Mouse (Mus musculus) heart, embryonic 13.5 days (tissue): ENCODE results near the gene Tgfbr1. TPM values are rescaled to one million over a fixed set of nuclear protein-coding genes. Genes with fewer than 3 reads are reported as not detected.

Source experiments
- ATAC-seq: fragments of 200-750 bp; cut with Nextera tagmentation; 2 replicates; pipeline ENCODE4 v1.8.0; 2017; ENCODE audit warnings: moderate TSS enrichment; ENCODE audit not compliant: insufficient number of reproducible peaks, low FRiP score, low TSS enrichment; ENCODE audit errors: extremely low read depth
- H3K27ac ChIP-seq: fragments of 300-500 bp; sonication (generic); replicated peaks from 2 replicates; pipeline ENCODE4 v1.5.1; 2015; ENCODE audit warnings: moderate library complexity, mild to moderate bottlenecking, inconsistent platforms
- H3K27me3 ChIP-seq: fragments of 300-500 bp; sonication (generic); replicated peaks from 2 replicates; pipeline ENCODE4 v1.6.1; 2015; ENCODE audit warnings: mild to moderate bottlenecking, inconsistent platforms
- H3K36me3 ChIP-seq: fragments of 300-500 bp; sonication (generic); 2 replicates; pipeline ENCODE4 v1.6.1; 2015; ENCODE audit warnings: mild to moderate bottlenecking, inconsistent platforms
- H3K4me1 ChIP-seq: fragments of 300-500 bp; sonication (generic); 2 replicates; pipeline ENCODE4 v1.6.1; 2015; ENCODE audit warnings: inconsistent platforms
- H3K4me2 ChIP-seq: fragments of 300-500 bp; sonication (generic); 2 replicates; pipeline ENCODE4 v1.6.1; 2015; ENCODE audit warnings: inconsistent platforms, mild to moderate bottlenecking, moderate library complexity
- H3K4me3 ChIP-seq: fragments of 300-500 bp; sonication (generic); 2 replicates; pipeline ENCODE4 v1.5.1; 2015; ENCODE audit warnings: moderate library complexity, mild to moderate bottlenecking, inconsistent platforms
- H3K9ac ChIP-seq: fragments of 300-500 bp; sonication (generic); 2 replicates; pipeline ENCODE4 v1.6.1; 2015; ENCODE audit warnings: inconsistent platforms, mild to moderate bottlenecking, moderate library complexity
- H3K9me3 ChIP-seq: fragments of 300-500 bp; sonication (generic); 2 replicates; pipeline ENCODE4 v1.6.1; 2016; ENCODE audit warnings: inconsistent platforms
- WGBS: fragments of 180-500 bp; shearing (Covaris S2); methylation state at CpG from one replicate; pipeline ENCODE4 v1.1.7; 2015; ENCODE audit warnings: mixed read lengths; 5-methylcytosine and 5-hydroxymethylcytosine counted together
- polyA plus RNA-seq: library from polyadenylated mRNA; unstranded; fragments of >200 nt; fragmentation: Nextera tagmentation; extraction: Ambion mirVana; gene quantifications from 2 replicates; pipeline ENCODE4 v1.2.1, GENCODE M21; 2015

Gene Tgfbr1
- polyA plus RNA-seq, 1 experiment from 2014 or later = 23.5 TPM

GRCm38 (mm10) chr4:47438956-47439355, 85.9 kb downstream of the Tgfbr1 start:
- no peaks in the 10 kb centered on the region for H3K36me3 ChIP-seq
- peaks cover 8% of the 10 kb centered on the region; the same call in 1 of the 2 replicates for H3K27me3 ChIP-seq
- no peak overlapping the region for H3K9ac ChIP-seq
- peaks cover 22% of the 10 kb centered on the region for H3K4me1 ChIP-seq
- H3K9me3 ChIP-seq = no peaks in the 10 kb centered on the region
- H3K27ac ChIP-seq = no peak overlapping the region
- ATAC-seq = no peak
- WGBS = 68% methylated on average over 6 of the region's 6 CpGs
- no peak overlapping the region for H3K4me2 ChIP-seq
- H3K4me3 ChIP-seq = no peak overlapping the region

DNA sequence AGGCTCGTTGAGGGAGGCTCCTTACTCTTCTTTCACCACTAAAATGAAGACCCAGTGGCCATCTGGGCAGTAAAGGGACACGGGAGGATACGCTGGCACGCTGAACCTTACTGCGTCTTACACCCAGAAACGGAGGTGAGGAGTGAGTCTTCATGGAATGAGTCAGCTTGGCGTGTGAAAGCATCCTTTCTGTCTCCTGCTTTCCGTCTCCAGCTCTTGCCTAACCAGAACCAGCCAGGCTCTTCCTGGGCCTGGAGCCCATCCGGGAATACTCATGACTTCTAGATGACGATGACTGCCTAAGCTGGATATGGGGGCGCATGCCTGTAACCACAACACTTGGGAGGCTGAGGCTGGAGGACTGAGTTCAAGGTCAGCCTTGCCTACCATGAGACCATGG, 87.9 kb downstream of the Tgfbr1 start:
- WGBS = 82% methylated on average over 11 of the region's 11 CpGs
- no peak overlapping the region for H3K4me2 ChIP-seq
- no peak for ATAC-seq

GRCm38 (mm10) chr4:47448526-47448925, 95.5 kb downstream of the Tgfbr1 start:
- no peaks in the 10 kb centered on the region for H3K4me1 ChIP-seq
- 75% methylated on average over 3 of the region's 3 CpGs for WGBS
- ATAC-seq = no peak
- no peak overlapping the region for H3K9ac ChIP-seq
- no peak overlapping the region for H3K4me2 ChIP-seq
- no peak overlapping the region for H3K27ac ChIP-seq
- H3K9me3 ChIP-seq = no peaks in the 10 kb centered on the region
- no peak overlapping the region for H3K4me3 ChIP-seq
- peaks cover 3% of the 10 kb centered on the region; the same call in 1 of the 2 replicates for H3K27me3 ChIP-seq
- H3K36me3 ChIP-seq = no peaks in the 10 kb centered on the region

More for the DNA sequence above, 87.9 kb downstream of the Tgfbr1 start:
- Histone ChIP-seq H3K27ac (no peak overlapping the region), H3K4me3 (no peak overlapping the region), H3K27me3 (peaks cover 4% of the 10 kb centered on the region; the same call in 1 of the 2 replicates), H3K36me3 (no peaks in the 10 kb centered on the region), H3K9me3 (no peaks in the 10 kb centered on the region), H3K9ac (no peak overlapping the region), H3K4me1 (peaks cover 16% of the 10 kb centered on the region)

GRCm38 (mm10) chr4:47449116-47449515, 96.1 kb downstream of the Tgfbr1 start:
- no peak for ATAC-seq
- H3K9me3 ChIP-seq = no peaks in the 10 kb centered on the region
- no peak overlapping the region for H3K4me2 ChIP-seq
- H3K9ac ChIP-seq = no peak overlapping the region
- 50% methylated on average over 5 of the region's 5 CpGs for WGBS
- H3K4me1 ChIP-seq = no peaks in the 10 kb centered on the region
- H3K36me3 ChIP-seq = no peaks in the 10 kb centered on the region
- peaks cover 3% of the 10 kb centered on the region; the same call in 1 of the 2 replicates for H3K27me3 ChIP-seq
- H3K27ac ChIP-seq = no peak overlapping the region
- H3K4me3 ChIP-seq = no peak overlapping the region

DNA sequence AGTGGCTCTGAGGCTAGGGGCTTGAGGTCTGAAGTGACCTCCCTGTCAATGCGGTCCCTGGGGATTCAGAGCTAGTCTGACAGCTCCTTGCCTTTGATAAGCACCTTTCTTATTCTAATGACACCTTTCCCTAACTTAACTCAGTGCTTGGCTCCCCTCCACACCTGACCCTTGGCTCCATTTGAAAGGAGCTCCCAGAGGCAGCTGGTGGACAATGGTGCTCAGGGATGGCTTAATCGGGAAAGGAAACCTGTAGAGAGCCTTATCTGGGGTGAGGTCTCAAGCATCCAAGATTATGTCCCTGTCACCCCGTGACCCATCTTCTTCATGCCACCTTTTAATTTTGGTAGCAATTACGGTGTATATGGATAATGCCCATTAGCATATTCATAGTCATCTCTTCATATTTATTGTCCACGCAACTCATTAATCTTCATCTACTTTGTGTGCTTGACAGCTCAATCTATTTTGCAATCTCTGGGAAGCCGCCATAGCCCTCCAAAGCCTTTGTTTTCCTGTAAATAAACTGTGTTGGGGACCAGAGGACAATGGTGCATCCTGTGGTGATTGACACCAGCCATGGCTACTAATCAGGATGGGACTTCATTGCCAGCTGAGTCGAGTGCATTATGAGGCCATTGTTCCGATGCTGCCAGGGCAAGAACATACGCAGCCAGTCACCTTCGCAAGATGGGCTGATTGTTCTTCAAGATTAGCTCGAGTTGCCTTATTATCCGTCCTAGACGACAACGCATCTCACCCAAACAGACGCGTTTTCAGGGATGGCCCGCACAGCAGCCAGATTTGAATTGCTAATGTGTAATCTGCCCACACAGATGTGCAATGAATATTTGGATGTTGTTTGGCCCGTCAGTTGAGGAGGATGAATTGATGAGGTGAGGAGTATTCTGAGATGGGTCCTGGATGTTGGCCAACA, 96.8 kb downstream of the Tgfbr1 start:
- H3K36me3 ChIP-seq = no peaks in the 10 kb centered on the region
- 36% methylated on average over 18 of the region's 18 CpGs for WGBS
- ATAC-seq = no peak

More for the DNA sequence above, 96.8 kb downstream of the Tgfbr1 start:
- Histone ChIP-seq H3K4me2 (no peak overlapping the region), H3K9me3 (no peaks in the 10 kb centered on the region), H3K27me3 (peaks cover 3% of the 10 kb centered on the region; the same call in 1 of the 2 replicates), H3K9ac (no peak overlapping the region), H3K4me1 (no peaks in the 10 kb centered on the region), H3K4me3 (no peak overlapping the region), H3K27ac (no peak overlapping the region)

Other genes starting within 250 kb of the Tgfbr1 start
- 4.7 and 6.4 TPM in 2 replicates for gene Col15a1, start 145.1 kb upstream of the Tgfbr1 start, polyA plus RNA-seq
- gene Alg2, start 121.1 kb downstream of the Tgfbr1 start, polyA plus RNA-seq = 27.5 and 27.8 TPM in 2 replicates
- 174 TPM in 2 replicates for gene Sec61b, start 121.4 kb downstream of the Tgfbr1 start, polyA plus RNA-seq